Mouse (Mus musculus) E14TG2a.4 (cell line): ENCODE measurements around the gene Cxcr4.

Source experiments
- CTCF ChIP-seq: conservative IDR thresholded peaks from 2 replicates; pipeline ENCODE4 v1.5.1; 2014; ENCODE audit warnings: low read length
- NANOG ChIP-seq: IDR thresholded peaks from 2 replicates; pipeline ENCODE4 v1.6.1; 2014; ENCODE audit warnings: borderline replicate concordance, low read length, mixed read lengths
- POU5F1 ChIP-seq: IDR thresholded peaks from 2 replicates; pipeline ENCODE4 v1.6.1; 2014; ENCODE audit warnings: low read length, borderline replicate concordance

- TF ChIP-seq CTCF (no peak), POU5F1 (no peak), NANOG (no peak)
Measured at GRCm38 (mm10) chr1:128632522-128632921, 40.4 kb upstream of the Cxcr4 start.
